Mouse (Mus musculus) brown adipose tissue, adult 24 weeks (tissue): ENCODE measurements around the gene Rell1. TPM values are rescaled to one million over a fixed set of nuclear protein-coding genes. Genes with fewer than 3 reads are reported as not detected.

Experiments
- H3K27ac ChIP-seq: fragments of 200-500 bp; replicated peaks from 2 replicates; pipeline ENCODE4 v1.5.1; 2012; ENCODE audit warnings: low read depth, mild to moderate bottlenecking, low read length
- H3K4me1 ChIP-seq: fragments of 200-500 bp; 2 replicates; pipeline ENCODE4 v1.6.1; 2012; ENCODE audit warnings: low read length, mixed read lengths; ENCODE audit not compliant: control insufficient read depth, insufficient read depth, insufficient read length
- H3K4me3 ChIP-seq: fragments of 200-500 bp; 2 replicates; pipeline ENCODE4 v1.5.1; 2012; ENCODE audit warnings: low read depth, mild to moderate bottlenecking, low read length, moderate library complexity; ENCODE audit not compliant: insufficient read depth
- polyA plus RNA-seq: library from polyadenylated mRNA; stranded (reverse); fragments of >200 nt; gene quantifications from 2 replicates; pipeline ENCODE4 v1.2.4, GENCODE M21; 2012; ENCODE audit not compliant: missing spikeins, insufficient read depth, insufficient read length

The Rell1 gene
- polyA plus RNA-seq, 1 experiment: 3.8 TPM

- H3K27ac ChIP-seq: no peak overlapping the region
- 0 out of 2 replicates have a peak, but pooled peaks cover 7% of the 10 kb centered on the region for H3K4me1 ChIP-seq
- no peak overlapping the region for H3K4me3 ChIP-seq
These were observed 33.1 kb downstream of the Rell1 start for GRCm38 (mm10) chr5:63935581-63935980.

GRCm38 (mm10) chr5:63932829-63933228 is 35.9 kb downstream of the Rell1 start:
- Histone ChIP-seq H3K4me1 (0 out of 2 replicates have a peak, but pooled peaks cover 5% of the 10 kb centered on the region), H3K27ac (no peak overlapping the region), H3K4me3 (no peak overlapping the region)

- H3K27ac ChIP-seq: no peak overlapping the region
- H3K4me3 ChIP-seq: no peak overlapping the region
These were observed 37.8 kb downstream of the Rell1 start for GRCm38 (mm10) chr5:63930824-63931358.

GRCm38 (mm10) chr5:63925035-63925628 is 43.6 kb downstream of the Rell1 start:
- Histone ChIP-seq H3K4me3 (no peak overlapping the region), H3K27ac (no peak overlapping the region), H3K4me1 (no peaks in the 10 kb centered on the region)

More at GRCm38 (mm10) chr5:63930824-63931358, 37.8 kb downstream of the Rell1 start:
- H3K4me1 ChIP-seq: 0 out of 2 replicates have a peak, but pooled peaks cover 2% of the 10 kb centered on the region

- no peak overlapping the region for H3K4me3 ChIP-seq
- no peak overlapping the region for H3K27ac ChIP-seq
- H3K4me1 ChIP-seq: no peaks in the 10 kb centered on the region
These were observed 45.2 kb downstream of the Rell1 start for GRCm38 (mm10) chr5:63923305-63924025.

- H3K4me1 ChIP-seq: no peaks in the 10 kb centered on the region
- no peak overlapping the region for H3K4me3 ChIP-seq
- no peak overlapping the region for H3K27ac ChIP-seq
These were observed 50.5 kb downstream of the Rell1 start for GRCm38 (mm10) chr5:63918201-63918600.

- Histone ChIP-seq H3K27ac (no peak overlapping the region), H3K4me1 (no peaks in the 10 kb centered on the region), H3K4me3 (no peak overlapping the region)
These were observed 52.1 kb downstream of the Rell1 start for GRCm38 (mm10) chr5:63916457-63917139.

GRCm38 (mm10) chr5:63914896-63915295 is 53.8 kb downstream of the Rell1 start:
- Histone ChIP-seq H3K4me1 (no peaks in the 10 kb centered on the region), H3K4me3 (no peak overlapping the region), H3K27ac (no peak overlapping the region)

- no peak overlapping the region for H3K27ac ChIP-seq
- H3K4me1 ChIP-seq: no peaks in the 10 kb centered on the region
These were observed 58.3 kb downstream of the Rell1 start for GRCm38 (mm10) chr5:63910171-63910960.

GRCm38 (mm10) chr5:63907513-63907912 is 61.2 kb downstream of the Rell1 start:
- no peak overlapping the region for H3K4me3 ChIP-seq
- no peaks in the 10 kb centered on the region for H3K4me1 ChIP-seq
- H3K27ac ChIP-seq: no peak overlapping the region

More at GRCm38 (mm10) chr5:63910171-63910960, 58.3 kb downstream of the Rell1 start:
- H3K4me3 ChIP-seq: no peak overlapping the region

- Histone ChIP-seq H3K27ac (no peak overlapping the region), H3K4me3 (no peak overlapping the region), H3K4me1 (no peaks in the 10 kb centered on the region)
These were observed 62.3 kb downstream of the Rell1 start for GRCm38 (mm10) chr5:63906149-63907093.

- H3K4me3 ChIP-seq: no peak overlapping the region
- no peaks in the 10 kb centered on the region for H3K4me1 ChIP-seq
- H3K27ac ChIP-seq: no peak overlapping the region
These were observed 65.4 kb downstream of the Rell1 start for GRCm38 (mm10) chr5:63903329-63903728.

- Histone ChIP-seq H3K4me3 (no peak overlapping the region), H3K27ac (no peak overlapping the region), H3K4me1 (no peaks in the 10 kb centered on the region)
These were observed 70.9 kb downstream of the Rell1 start for GRCm38 (mm10) chr5:63897820-63898110.
